Mouse (Mus musculus) midbrain, postnatal 0 days (tissue): ENCODE results near the gene Adat3. TPM values are rescaled to one million over a fixed set of nuclear protein-coding genes. Genes with fewer than 3 reads are reported as not detected.

ENCODE experiments used
- ATAC-seq: fragments of 200-750 bp; cut with Nextera tagmentation; 2 replicates; pipeline ENCODE4 v1.8.0; 2017; ENCODE audit warnings: moderate number of reproducible peaks, mild to moderate bottlenecking, moderate TSS enrichment, moderate library complexity; ENCODE audit not compliant: low FRiP score
- DNase-seq: peaks from one replicate; pipeline ENCODE4 v3.0.0-alpha.2; 2015; ENCODE audit warnings: low spot score
- H3K27ac ChIP-seq: fragments of 300-500 bp; sonication (generic); 2 replicates; pipeline ENCODE4 v1.5.1; 2014; ENCODE audit warnings: low read depth, mild to moderate bottlenecking, low read length, mixed read lengths
- H3K27me3 ChIP-seq: fragments of 300-500 bp; sonication (generic); 2 replicates; pipeline ENCODE4 v1.6.1; 2014; ENCODE audit warnings: low read length, control low read depth, mixed read lengths; ENCODE audit not compliant: insufficient read depth
- H3K36me3 ChIP-seq: fragments of 300-500 bp; sonication (generic); 2 replicates; pipeline ENCODE4 v1.6.1; 2014; ENCODE audit warnings: low read length, control low read depth, mixed read lengths; ENCODE audit not compliant: insufficient read depth
- H3K4me1 ChIP-seq: fragments of 300-500 bp; sonication (generic); 2 replicates; pipeline ENCODE4 v1.6.1; 2014; ENCODE audit warnings: mild to moderate bottlenecking, control low read depth, antibody characterized with exemption, low read length, mixed read lengths; ENCODE audit not compliant: insufficient read depth
- H3K4me2 ChIP-seq: fragments of 300-500 bp; sonication (generic); 2 replicates; pipeline ENCODE4 v1.6.1; 2014; ENCODE audit warnings: low read depth, mild to moderate bottlenecking, low read length, mixed read lengths; ENCODE audit not compliant: poor library complexity, severe bottlenecking
- H3K4me3 ChIP-seq: fragments of 300-500 bp; sonication (generic); 2 replicates; pipeline ENCODE4 v1.5.1; 2014; ENCODE audit warnings: low read depth, mild to moderate bottlenecking, low read length, moderate library complexity
- H3K9ac ChIP-seq: fragments of 300-500 bp; sonication (generic); replicated peaks from 2 replicates; pipeline ENCODE4 v1.6.1; 2014; ENCODE audit warnings: mild to moderate bottlenecking, low read length, moderate library complexity, mixed read lengths; ENCODE audit not compliant: poor library complexity, severe bottlenecking
- H3K9me3 ChIP-seq: fragments of 300-500 bp; sonication (generic); 2 replicates; pipeline ENCODE4 v1.6.1; 2016; ENCODE audit warnings: low read length, control low read depth
- CTCF ChIP-seq: IDR thresholded peaks from 2 replicates; pipeline ENCODE4 v1.5.1; 2016; ENCODE audit warnings: antibody characterized with exemption, mild to moderate bottlenecking
- WGBS: fragments of 180-500 bp; shearing (Covaris S2); extraction: QIAGEN DNeasy Blood & Tissue Kit; methylation state at CpG from one replicate; pipeline ENCODE4 v1.1.7; 2014; 5-methylcytosine and 5-hydroxymethylcytosine counted together
- polyA plus RNA-seq: library from polyadenylated mRNA; unstranded; fragments of >200 nt; fragmentation: Nextera tagmentation; extraction: Ambion mirVana; gene quantifications from 2 replicates; pipeline ENCODE4 v1.2.1, GENCODE M21; 2015
- total RNA-seq: library from RNA; depleted of rRNA; stranded (reverse); fragments of >200 nt; gene quantifications from 2 replicates; pipeline ENCODE4 v1.2.3, GENCODE M21; 2014

Adat3 gene
- total and polyA plus RNA-seq, 2 experiments from 2014 or later: 4.9 to 6.2 TPM

GRCm38 (mm10) chr10:80576351-80577194 is 26.1 kb upstream of the Adat3 start:
- Histone ChIP-seq H3K27ac (peak overlapping the region; percentile 76), H3K4me2 (peak overlapping the region; percentile 89), H3K4me3 (peak overlapping the region; percentile 82), H3K27me3 (no peaks in the 10 kb centered on the region), H3K36me3 (no peaks in the 10 kb centered on the region), H3K9ac (peak overlapping the region; percentile 83), H3K9me3 (no peaks in the 10 kb centered on the region), H3K4me1 (peaks cover 8% of the 10 kb centered on the region)
- under 1% methylated on average over 89 of the region's 96 CpGs for WGBS
- TF ChIP-seq CTCF: no peak; the same call in 1 of the 2 replicates
- DNase-seq: peak; percentile 30
- peak; percentile 4 for ATAC-seq

- Histone ChIP-seq H3K27ac (peak within 1 kb of the TSS; percentile 76), H3K4me1 (peaks cover 8% of the 10 kb centered on the region), H3K4me2 (peak within 1 kb of the TSS; percentile 89), H3K36me3 (no peaks in the 10 kb centered on the region), H3K4me3 (peak within 1 kb of the TSS; percentile 82), H3K27me3 (no peaks in the 10 kb centered on the region), H3K9me3 (no peaks in the 10 kb centered on the region), H3K9ac (peak within 1 kb of the TSS; percentile 83)
- peak; percentile 81 for ATAC-seq
- peak; percentile 92 for DNase-seq
- TF ChIP-seq CTCF: no peak
- WGBS: under 1% methylated on average over 57 of the region's 97 CpGs
Observed at GRCm38 (mm10) chr10:80577195-80578130, 25.2 kb upstream of the Adat3 start, which contains the start of gene Klf16. Klf16 (minus strand) TSS chr10:80577321.

GRCm38 (mm10) chr10:80578131-80578750 is 24.4 kb upstream of the Adat3 start:
- Histone ChIP-seq H3K9ac (0 out of 2 replicates have a peak overlapping the region, but pooled peaks have one; percentile 8), H3K4me2 (peak overlapping the region; percentile 89), H3K36me3 (peaks cover under 1% of the 10 kb centered on the region; the same call in 1 of the 2 replicates), H3K4me3 (peak overlapping the region; percentile 82), H3K27me3 (no peaks in the 10 kb centered on the region), H3K4me1 (peaks cover 8% of the 10 kb centered on the region), H3K27ac (peak overlapping the region; percentile 52), H3K9me3 (no peaks in the 10 kb centered on the region)
- TF ChIP-seq CTCF: peak; percentile 80
- DNase-seq: peak; percentile 66
- WGBS: under 1% methylated on average over 29 of the region's 29 CpGs
- no peak for ATAC-seq

- ATAC-seq (no peak), DNase-seq (peak; percentile 72)
- Histone ChIP-seq H3K9ac (no peak overlapping the region; the same call in 1 of the 2 replicates), H3K4me2 (peak overlapping the region; percentile 89; the same call in 1 of the 2 replicates), H3K27me3 (no peaks in the 10 kb centered on the region), H3K4me3 (no peak overlapping the region), H3K9me3 (no peaks in the 10 kb centered on the region), H3K4me1 (peaks cover 8% of the 10 kb centered on the region), H3K27ac (peak overlapping the region; percentile 52; the same call in 1 of the 2 replicates), H3K36me3 (peaks cover 7% of the 10 kb centered on the region)
- 6% methylated on average over 8 of the region's 8 CpGs for WGBS
- TF ChIP-seq CTCF: peak; percentile 73
Observed at GRCm38 (mm10) chr10:80578911-80579310, 23.8 kb upstream of the Adat3 start.

- no peaks in the 10 kb centered on the region for H3K4me1 ChIP-seq
- H3K4me3 ChIP-seq: no peak overlapping the region
- ATAC-seq (no peak), DNase-seq (no peak)
- WGBS: 84% methylated on average over 5 of the region's 5 CpGs
- peaks cover 28% of the 10 kb centered on the region for H3K36me3 ChIP-seq
- no peaks in the 10 kb centered on the region for H3K9me3 ChIP-seq
- no peaks in the 10 kb centered on the region for H3K27me3 ChIP-seq
- no peak overlapping the region for H3K27ac ChIP-seq
- TF ChIP-seq CTCF: no peak
- no peak overlapping the region for H3K9ac ChIP-seq
- H3K4me2 ChIP-seq: no peak overlapping the region
Observed at GRCm38 (mm10) chr10:80583047-80583446, 19.6 kb upstream of the Adat3 start.
